Mouse (Mus musculus) kidney, embryonic 14.5 days (tissue): ENCODE data around the gene Itgb8. TPM values are rescaled to one million over a fixed set of nuclear protein-coding genes. Genes with fewer than 3 reads are reported as not detected.

Experiments used
- ATAC-seq: fragments of 200-750 bp; cut with Nextera tagmentation; 2 replicates; pipeline ENCODE4 v1.8.0; 2017; ENCODE audit warnings: moderate number of reproducible peaks, mild to moderate bottlenecking, moderate TSS enrichment, moderate library complexity; ENCODE audit not compliant: low FRiP score, low TSS enrichment
- H3K27ac ChIP-seq: fragments of 300-500 bp; sonication (generic); 2 replicates; pipeline ENCODE4 v1.5.1; 2014; ENCODE audit warnings: low read depth, mild to moderate bottlenecking, low read length, moderate library complexity, mixed read lengths
- H3K27me3 ChIP-seq: fragments of 300-500 bp; sonication (generic); 2 replicates; pipeline ENCODE4 v1.6.1; 2014; ENCODE audit warnings: mild to moderate bottlenecking, low read length; ENCODE audit not compliant: control insufficient read depth, insufficient read depth
- H3K36me3 ChIP-seq: fragments of 300-500 bp; sonication (generic); 2 replicates; pipeline ENCODE4 v1.6.1; 2014; ENCODE audit warnings: low read length, mixed read lengths; ENCODE audit not compliant: control insufficient read depth, insufficient read depth
- H3K4me1 ChIP-seq: fragments of 300-500 bp; sonication (generic); 2 replicates; pipeline ENCODE4 v1.6.1; 2014; ENCODE audit warnings: low read length, mixed read lengths; ENCODE audit not compliant: control insufficient read depth, insufficient read depth
- H3K4me2 ChIP-seq: fragments of 300-500 bp; sonication (generic); replicated peaks from 2 replicates; pipeline ENCODE4 v1.6.1; 2014; ENCODE audit warnings: low read depth, mild to moderate bottlenecking, low read length
- H3K4me3 ChIP-seq: fragments of 300-500 bp; sonication (generic); 2 replicates; pipeline ENCODE4 v1.5.1; 2014; ENCODE audit warnings: mild to moderate bottlenecking, low read length
- H3K9ac ChIP-seq: fragments of 300-500 bp; sonication (generic); 2 replicates; pipeline ENCODE4 v1.6.1; 2014; ENCODE audit warnings: low read depth, mild to moderate bottlenecking, low read length, moderate library complexity
- H3K9me3 ChIP-seq: fragments of 300-500 bp; sonication (generic); 2 replicates; pipeline ENCODE4 v1.6.1; 2016; ENCODE audit warnings: low read length; ENCODE audit not compliant: control insufficient read depth
- WGBS: fragments of 180-500 bp; shearing (Covaris S2); extraction: QIAGEN DNeasy Blood & Tissue Kit; methylation state at CpG from one replicate; pipeline ENCODE4 v1.1.7; 2014; 5-methylcytosine and 5-hydroxymethylcytosine counted together
- polyA plus RNA-seq: library from polyadenylated mRNA; unstranded; fragments of >200 nt; fragmentation: Nextera tagmentation; extraction: Ambion mirVana; gene quantifications from 2 replicates; pipeline ENCODE4 v1.2.1, GENCODE M21; 2014

Gene Itgb8
- polyA plus RNA-seq, 1 experiment from 2014 or later: 3.7 TPM

- Histone ChIP-seq H3K27me3 (no peaks in the 10 kb centered on the region), H3K9me3 (no peaks in the 10 kb centered on the region), H3K36me3 (no peaks in the 10 kb centered on the region), H3K4me2 (no peak overlapping the region), H3K9ac (no peak overlapping the region), H3K4me1 (no peaks in the 10 kb centered on the region), H3K27ac (no peak overlapping the region), H3K4me3 (no peak overlapping the region)
- no peak for ATAC-seq
- WGBS: 68% methylated on average over 1 of the region's 1 CpGs
These were observed 74.4 kb downstream of the Itgb8 start for GRCm38 (mm10) chr12:119164176-119164575.

GRCm38 (mm10) chr12:119160786-119161185 is 77.8 kb downstream of the Itgb8 start:
- Histone ChIP-seq H3K36me3 (no peaks in the 10 kb centered on the region), H3K4me3 (no peak overlapping the region), H3K9me3 (no peaks in the 10 kb centered on the region), H3K27ac (no peak overlapping the region), H3K4me2 (no peak overlapping the region), H3K27me3 (no peaks in the 10 kb centered on the region), H3K9ac (no peak overlapping the region), H3K4me1 (no peaks in the 10 kb centered on the region)
- ATAC-seq: no peak

- H3K27ac ChIP-seq: no peak overlapping the region
- no peak overlapping the region for H3K4me2 ChIP-seq
- no peaks in the 10 kb centered on the region for H3K27me3 ChIP-seq
- H3K9me3 ChIP-seq: no peaks in the 10 kb centered on the region
- no peaks in the 10 kb centered on the region for H3K4me1 ChIP-seq
- WGBS: 58% methylated on average over 4 of the region's 4 CpGs
- H3K36me3 ChIP-seq: no peaks in the 10 kb centered on the region
- no peak overlapping the region for H3K4me3 ChIP-seq
- no peak for ATAC-seq
- H3K9ac ChIP-seq: no peak overlapping the region
These were observed 79.2 kb downstream of the Itgb8 start for GRCm38 (mm10) chr12:119159254-119159933.

GRCm38 (mm10) chr12:119157686-119158085 is 80.9 kb downstream of the Itgb8 start:
- WGBS: 92% methylated on average over 2 of the region's 2 CpGs
- Histone ChIP-seq H3K27me3 (no peaks in the 10 kb centered on the region), H3K27ac (no peak overlapping the region), H3K9me3 (no peaks in the 10 kb centered on the region), H3K4me2 (no peak overlapping the region), H3K4me3 (no peak overlapping the region), H3K36me3 (no peaks in the 10 kb centered on the region), H3K4me1 (no peaks in the 10 kb centered on the region), H3K9ac (no peak overlapping the region)
- no peak for ATAC-seq

GRCm38 (mm10) chr12:119157068-119157467 is 81.5 kb downstream of the Itgb8 start:
- Histone ChIP-seq H3K9me3 (no peaks in the 10 kb centered on the region), H3K9ac (no peak overlapping the region), H3K27ac (no peak overlapping the region), H3K4me1 (no peaks in the 10 kb centered on the region), H3K4me3 (no peak overlapping the region), H3K27me3 (no peaks in the 10 kb centered on the region), H3K36me3 (no peaks in the 10 kb centered on the region), H3K4me2 (no peak overlapping the region)
- WGBS: 85% methylated on average over 3 of the region's 3 CpGs
- ATAC-seq: no peak

- Histone ChIP-seq H3K27me3 (no peaks in the 10 kb centered on the region), H3K4me1 (no peaks in the 10 kb centered on the region), H3K4me2 (no peak overlapping the region), H3K4me3 (no peak overlapping the region), H3K9me3 (no peaks in the 10 kb centered on the region), H3K27ac (no peak overlapping the region), H3K36me3 (no peaks in the 10 kb centered on the region), H3K9ac (no peak overlapping the region)
- 70% methylated on average over 4 of the region's 4 CpGs for WGBS
- no peak for ATAC-seq
These were observed 83.0 kb downstream of the Itgb8 start for GRCm38 (mm10) chr12:119155566-119155965.

GRCm38 (mm10) chr12:119150956-119151355 is 87.6 kb downstream of the Itgb8 start:
- ATAC-seq: no peak
- Histone ChIP-seq H3K9ac (no peak overlapping the region), H3K4me3 (no peak overlapping the region), H3K27me3 (no peaks in the 10 kb centered on the region), H3K36me3 (no peaks in the 10 kb centered on the region), H3K4me1 (no peaks in the 10 kb centered on the region), H3K9me3 (no peaks in the 10 kb centered on the region), H3K27ac (no peak overlapping the region), H3K4me2 (no peak overlapping the region)
- WGBS: 95% methylated on average over 2 of the region's 2 CpGs

- 88% methylated on average over 3 of the region's 3 CpGs for WGBS
- Histone ChIP-seq H3K4me2 (no peak overlapping the region), H3K27me3 (no peaks in the 10 kb centered on the region), H3K36me3 (no peaks in the 10 kb centered on the region), H3K4me3 (no peak overlapping the region), H3K27ac (no peak overlapping the region), H3K9ac (no peak overlapping the region), H3K9me3 (no peaks in the 10 kb centered on the region), H3K4me1 (no peaks in the 10 kb centered on the region)
- no peak for ATAC-seq
These were observed 90.8 kb downstream of the Itgb8 start for GRCm38 (mm10) chr12:119147753-119148152.

- H3K4me2 ChIP-seq: no peak overlapping the region
- no peaks in the 10 kb centered on the region for H3K9me3 ChIP-seq
- H3K4me1 ChIP-seq: no peaks in the 10 kb centered on the region
- H3K27ac ChIP-seq: no peak overlapping the region
- ATAC-seq: no peak
- no peak overlapping the region for H3K9ac ChIP-seq
- H3K36me3 ChIP-seq: no peaks in the 10 kb centered on the region
- 57% methylated on average over 1 of the region's 1 CpGs for WGBS
- H3K4me3 ChIP-seq: no peak overlapping the region
- H3K27me3 ChIP-seq: no peaks in the 10 kb centered on the region
These were observed 92.6 kb downstream of the Itgb8 start for GRCm38 (mm10) chr12:119146031-119146430.
